Mouse (Mus musculus) monocyte, adult 2 months (primary cell): ENCODE measurements around the gene Ccdc149.

Experiments
- DNase-seq, 2 experiments: peaks; one replicate each; pipeline ENCODE4 v3.0.0; 2022; ENCODE audit warnings: low spot score in 2 of 2, low read depth in 1 of 2

The Ccdc149 gene

GRCm38 (mm10) chr5:52332120-52332519, 139.2 kb downstream of the Ccdc149 start:
- no peak for DNase-seq
